Mouse (Mus musculus): Measurements from ENCODE around the gene Spsb3. TPM values are rescaled to one million over a fixed set of nuclear protein-coding genes. Genes with fewer than 3 reads are reported as not detected.

Spsb3 gene
- 9.2 and 10.3 TPM in 2 replicates for polyA plus RNA-seq (2012)

DNA sequence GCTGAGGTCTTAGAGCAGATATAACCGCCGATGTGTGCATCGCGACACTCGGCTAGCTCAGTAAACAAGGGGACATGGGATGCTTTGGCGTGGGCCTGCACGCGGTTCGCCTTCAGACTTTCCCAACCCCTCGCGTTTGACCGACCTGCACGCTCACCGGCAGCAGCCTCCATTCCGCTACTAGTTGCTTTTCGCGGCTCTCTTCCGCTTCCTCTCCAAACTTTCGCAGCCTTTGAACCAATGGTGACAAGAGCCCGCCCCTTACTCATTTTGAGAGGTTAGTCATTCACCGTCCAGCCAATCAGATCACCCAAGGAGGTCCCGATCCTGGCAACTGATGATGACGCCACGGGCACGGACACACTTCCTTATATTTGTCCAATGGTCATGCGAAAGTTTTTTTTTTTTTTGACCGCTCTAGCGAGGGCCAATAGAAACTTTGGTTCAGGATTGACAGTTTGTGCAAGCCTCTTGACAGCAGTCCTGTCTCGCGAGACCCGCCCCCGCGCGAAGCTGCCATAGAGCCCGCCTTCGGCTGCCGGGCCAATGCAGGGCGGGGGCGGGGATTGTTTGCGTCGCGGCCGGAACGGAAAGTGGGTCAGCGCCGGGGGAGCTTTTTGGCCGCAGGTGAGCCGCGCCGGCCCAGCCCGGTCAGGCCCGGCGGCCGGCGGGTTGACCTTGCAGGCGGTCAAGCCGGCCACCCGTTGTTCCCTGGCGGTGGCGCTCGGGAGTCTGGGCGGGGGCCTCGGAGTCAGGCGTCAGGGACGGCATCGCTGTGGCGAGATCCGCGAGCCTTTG lies at the start of gene Spsb3, which contains the start of gene Nubp2:
Gene Spsb3, plus strand, starts transcription at position 510 of the 798 bp plus-strand sequence.
Gene Nubp2, minus strand, starts transcription at position 216 of the 798 bp plus-strand sequence.
- Histone ChIP-seq H3K27me3 (ENCODE audit: control insufficient read depth) (no peaks in the 10 kb centered on the region), H3K36me3 (ENCODE audit: control insufficient read depth) (peaks cover 82% of the 10 kb centered on the region), H3K4me3 (replicated peaks) (peak within 1 kb of the TSS; percentile 90), H3K9me3 (ENCODE audit: control insufficient read depth, low read length) (no peaks in the 10 kb centered on the region), H3K4me1 (ENCODE audit: control insufficient read depth) (peaks cover 71% of the 10 kb centered on the region)
- TF ChIP-seq TAL1 (IDR thresholded peaks at IDR 0.05; ENCODE audit: low read length) = no peak

DNA sequence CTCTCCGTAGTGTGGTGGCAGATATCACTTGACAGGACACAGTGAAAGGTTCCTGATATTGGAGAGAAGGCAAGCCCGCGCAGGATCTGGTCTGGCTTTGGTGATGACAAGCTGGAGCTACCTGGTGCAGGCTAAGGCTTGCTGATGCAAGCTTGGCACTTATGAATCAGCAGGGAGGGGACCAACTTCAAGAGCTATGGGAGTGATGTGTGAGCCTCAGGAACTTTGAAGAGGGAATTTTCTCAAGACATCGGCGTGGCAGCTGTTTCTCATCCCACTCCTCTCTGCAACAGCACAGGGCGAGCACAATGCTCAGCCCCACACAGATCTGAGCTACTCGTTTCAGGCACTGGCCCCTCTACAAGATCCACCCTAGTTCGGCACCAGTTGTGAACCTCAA lies 46.6 kb upstream of the Spsb3 start, which contains the start of gene Hagh:
Gene Hagh, plus strand, starts transcription at position 302 of the 400 bp plus-strand sequence.
- H3K4me1 ChIP-seq (ENCODE audit: control insufficient read depth) = peaks cover 14% of the 10 kb centered on the region
- TF ChIP-seq GATA1 (IDR thresholded peaks at IDR 0.05; ENCODE audit: low read length) (no peak), TAL1 (IDR thresholded peaks at IDR 0.05; ENCODE audit: low read length) (no peak)

DNA sequence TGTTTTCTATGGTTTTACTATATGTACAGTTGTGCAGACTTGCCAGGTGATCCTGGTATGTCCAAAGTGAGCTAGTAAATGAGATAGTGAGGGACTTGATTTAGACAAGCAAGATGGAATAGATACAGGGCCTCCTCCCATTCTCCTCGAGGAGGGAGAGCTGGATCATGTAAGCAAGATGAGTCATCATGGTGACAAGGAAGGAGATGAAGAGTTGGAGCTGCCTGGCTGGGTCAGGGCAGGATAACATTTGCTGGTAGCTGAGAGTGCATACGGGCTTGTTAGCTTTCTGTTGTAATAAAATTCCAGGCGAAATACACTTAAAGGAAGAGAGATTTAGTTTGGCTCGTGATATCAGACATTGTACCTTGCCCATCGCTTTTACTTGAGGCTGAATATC lies 46.1 kb upstream of the Spsb3 start:
- Histone ChIP-seq H3K4me3 (replicated peaks) (no peak overlapping the region), H3K36me3 (ENCODE audit: control insufficient read depth) (no peaks in the 10 kb centered on the region; the same call in 1 of the 2 replicates), H3K9me3 (ENCODE audit: control insufficient read depth, low read length) (no peaks in the 10 kb centered on the region), H3K27me3 (ENCODE audit: control insufficient read depth) (peaks cover 41% of the 10 kb centered on the region), H3K4me1 (ENCODE audit: control insufficient read depth) (peaks cover 17% of the 10 kb centered on the region)
- no peak for TF ChIP-seq GATA1 (IDR thresholded peaks at IDR 0.05; ENCODE audit: low read length)
- TF ChIP-seq TAL1 (IDR thresholded peaks at IDR 0.05; ENCODE audit: low read length) = no peak

More for the DNA sequence above, 46.6 kb upstream of the Spsb3 start, which contains the start of gene Hagh:
- H3K4me3 ChIP-seq (replicated peaks) = no peak within 1 kb of the TSS
- H3K27me3 ChIP-seq (ENCODE audit: control insufficient read depth) = peaks cover 44% of the 10 kb centered on the region
- H3K36me3 ChIP-seq (ENCODE audit: control insufficient read depth) = no peaks in the 10 kb centered on the region; the same call in 1 of the 2 replicates
- H3K9me3 ChIP-seq (ENCODE audit: control insufficient read depth, low read length) = no peaks in the 10 kb centered on the region

DNA sequence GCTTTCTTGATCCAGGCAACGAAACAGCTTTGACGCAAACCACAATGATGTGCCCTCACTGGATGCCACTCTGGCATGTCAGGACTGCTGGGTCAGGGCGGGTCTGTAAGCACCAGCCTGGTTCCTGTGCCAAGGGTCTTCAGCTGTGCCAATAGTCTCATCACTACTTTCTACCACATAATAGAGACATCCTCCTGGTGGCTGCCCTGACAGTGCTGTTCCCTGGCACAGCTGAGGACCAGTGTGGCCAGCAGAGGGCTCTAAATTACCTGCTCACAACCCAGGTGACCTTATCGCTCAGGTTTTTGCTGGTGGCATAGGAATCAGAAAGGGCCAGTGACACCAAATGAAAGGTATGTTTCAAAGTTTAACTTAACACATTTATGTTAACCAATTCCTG lies 45.3 kb upstream of the Spsb3 start:
- H3K9me3 ChIP-seq (ENCODE audit: control insufficient read depth, low read length) = no peaks in the 10 kb centered on the region
- no peak for TF ChIP-seq GATA1 (IDR thresholded peaks at IDR 0.05; ENCODE audit: low read length)
- TF ChIP-seq TAL1 (IDR thresholded peaks at IDR 0.05; ENCODE audit: low read length) = no peak
- H3K27me3 ChIP-seq (ENCODE audit: control insufficient read depth) = peaks cover 36% of the 10 kb centered on the region
- H3K4me1 ChIP-seq (ENCODE audit: control insufficient read depth) = peaks cover 21% of the 10 kb centered on the region
- H3K36me3 ChIP-seq (ENCODE audit: control insufficient read depth) = peaks cover 2% of the 10 kb centered on the region
- no peak overlapping the region for H3K4me3 ChIP-seq (replicated peaks)

DNA sequence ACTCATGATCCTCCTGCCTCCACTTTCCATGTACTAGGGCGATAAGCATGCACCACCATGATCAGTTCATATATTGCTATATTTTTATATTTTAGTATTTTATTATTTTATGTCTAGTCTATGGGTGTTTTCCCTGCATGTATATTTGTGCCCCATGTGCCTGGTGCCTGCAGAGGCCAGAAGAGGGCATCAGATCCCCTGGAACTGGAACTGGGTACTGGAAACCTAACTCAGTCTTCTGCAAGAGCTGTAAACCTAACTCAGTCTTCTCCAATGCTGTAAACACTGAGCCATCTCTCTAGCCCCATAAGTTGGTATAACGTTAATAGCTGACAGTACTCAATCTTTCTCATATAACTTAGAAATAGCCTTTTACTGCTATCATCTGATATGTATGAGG lies 43.8 kb upstream of the Spsb3 start:
- H3K4me3 ChIP-seq (replicated peaks) = no peak overlapping the region
- H3K9me3 ChIP-seq (ENCODE audit: control insufficient read depth, low read length) = no peaks in the 10 kb centered on the region
- H3K36me3 ChIP-seq (ENCODE audit: control insufficient read depth) = peaks cover 13% of the 10 kb centered on the region
- H3K4me1 ChIP-seq (ENCODE audit: control insufficient read depth) = peaks cover 33% of the 10 kb centered on the region
- peaks cover 26% of the 10 kb centered on the region for H3K27me3 ChIP-seq (ENCODE audit: control insufficient read depth)
- no peak for TF ChIP-seq TAL1 (IDR thresholded peaks at IDR 0.05; ENCODE audit: low read length)
- TF ChIP-seq GATA1 (IDR thresholded peaks at IDR 0.05; ENCODE audit: low read length) = no peak

DNA sequence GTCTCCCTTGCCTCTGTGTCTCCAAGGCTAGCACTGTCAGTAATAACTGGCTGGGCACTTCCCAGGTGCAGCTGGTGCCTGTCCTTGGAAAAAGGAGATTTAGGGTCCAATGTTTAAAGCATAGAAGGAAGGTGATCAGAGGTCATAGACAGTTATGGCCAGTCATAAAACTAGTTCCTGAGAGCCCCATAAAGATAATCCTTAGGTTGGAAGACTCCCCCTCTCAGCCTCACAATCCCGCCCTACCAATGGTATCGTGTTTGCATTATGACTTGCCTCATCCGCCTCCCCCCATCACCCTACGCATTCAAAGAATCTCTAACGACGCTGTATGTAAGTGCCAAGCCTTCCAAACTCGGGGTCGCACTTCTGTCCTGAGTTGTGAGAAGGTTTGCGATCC lies 41.9 kb upstream of the Spsb3 start:
- TF ChIP-seq GATA1 (IDR thresholded peaks at IDR 0.05; ENCODE audit: low read length) = no peak
- no peak for TF ChIP-seq TAL1 (IDR thresholded peaks at IDR 0.05; ENCODE audit: low read length)
- H3K4me3 ChIP-seq (replicated peaks) = no peak overlapping the region
- H3K9me3 ChIP-seq (ENCODE audit: control insufficient read depth, low read length) = no peaks in the 10 kb centered on the region
- H3K36me3 ChIP-seq (ENCODE audit: control insufficient read depth) = peaks cover 15% of the 10 kb centered on the region
- peaks cover 22% of the 10 kb centered on the region for H3K27me3 ChIP-seq (ENCODE audit: control insufficient read depth)
- peaks cover 47% of the 10 kb centered on the region for H3K4me1 ChIP-seq (ENCODE audit: control insufficient read depth)

DNA sequence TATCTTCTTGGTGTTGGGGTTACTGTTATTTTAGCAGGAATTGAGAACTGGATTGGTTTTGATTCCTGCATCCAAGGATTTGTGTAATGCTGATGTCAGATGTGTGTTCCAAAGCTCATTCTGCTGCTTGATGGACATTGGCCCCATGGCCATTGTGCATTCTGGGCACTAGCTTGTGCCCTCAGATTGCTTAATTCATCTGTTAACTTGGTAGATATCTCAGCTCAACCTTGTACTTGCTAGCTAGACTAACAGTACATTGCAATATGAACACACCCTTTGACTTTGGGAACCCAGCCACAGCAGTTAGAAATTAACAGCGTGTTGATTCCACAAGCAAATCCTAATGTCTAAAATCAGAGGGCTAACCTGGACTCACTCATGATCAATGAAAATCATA lies 39.1 kb upstream of the Spsb3 start:
- Histone ChIP-seq H3K4me3 (replicated peaks) (peak overlapping the region; percentile 70), H3K9me3 (ENCODE audit: control insufficient read depth, low read length) (no peaks in the 10 kb centered on the region), H3K27me3 (ENCODE audit: control insufficient read depth) (peaks cover 10% of the 10 kb centered on the region), H3K36me3 (ENCODE audit: control insufficient read depth) (peaks cover 17% of the 10 kb centered on the region), H3K4me1 (ENCODE audit: control insufficient read depth) (peaks cover 56% of the 10 kb centered on the region)
- TF ChIP-seq TAL1 (IDR thresholded peaks at IDR 0.05; ENCODE audit: low read length) (no peak), GATA1 (IDR thresholded peaks at IDR 0.05; ENCODE audit: low read length) (no peak)

DNA sequence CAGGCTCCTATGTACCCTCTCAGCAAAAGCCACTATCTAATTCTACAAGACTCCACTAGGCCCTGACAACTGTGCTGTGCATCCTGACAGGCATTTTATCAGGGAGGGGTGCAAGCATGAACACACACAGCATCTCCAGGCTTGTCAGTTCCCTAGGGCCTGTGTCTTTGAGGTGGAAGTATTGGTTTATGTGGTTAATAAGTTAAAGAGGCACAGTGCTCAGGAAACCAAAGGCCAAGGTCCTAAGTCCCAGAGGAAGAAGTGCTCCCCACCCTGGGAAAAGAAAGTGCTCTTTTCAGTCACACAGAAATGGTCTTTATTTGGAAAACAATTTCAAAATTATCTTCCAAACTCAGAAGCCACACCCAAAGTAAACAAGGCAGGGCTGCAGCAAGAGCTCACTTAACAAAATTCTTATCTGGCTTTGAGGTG lies 37.8 kb upstream of the Spsb3 start:
- Histone ChIP-seq H3K4me1 (ENCODE audit: control insufficient read depth) (peaks cover 59% of the 10 kb centered on the region), H3K27me3 (ENCODE audit: control insufficient read depth) (peaks cover 10% of the 10 kb centered on the region), H3K9me3 (ENCODE audit: control insufficient read depth, low read length) (no peaks in the 10 kb centered on the region), H3K36me3 (ENCODE audit: control insufficient read depth) (peaks cover 28% of the 10 kb centered on the region), H3K4me3 (replicated peaks) (peak overlapping the region; percentile 70)
- TF ChIP-seq TAL1 (IDR thresholded peaks at IDR 0.05; ENCODE audit: low read length) (peak; percentile 42; the same call in 2 of the 3 replicates), GATA1 (IDR thresholded peaks at IDR 0.05; ENCODE audit: low read length) (0 out of 2 replicates have a peak, but pooled peaks have one; percentile 12)

DNA sequence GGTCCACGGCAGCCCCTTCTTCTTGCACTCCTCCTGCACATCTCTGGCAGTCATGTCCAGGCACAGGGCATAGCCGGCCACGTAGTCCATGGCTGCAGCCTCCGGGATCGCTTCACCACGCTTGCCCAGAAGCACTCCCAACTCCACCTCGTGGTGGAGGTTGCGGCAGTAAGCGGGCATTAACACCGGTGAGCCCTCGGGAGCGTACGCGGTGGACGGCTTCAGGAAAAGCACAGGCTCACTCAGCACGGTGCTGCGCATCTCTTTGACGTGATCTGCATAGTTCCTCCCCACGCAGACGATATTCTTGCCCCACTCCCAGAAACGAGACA lies 36.7 kb upstream of the Spsb3 start:
- Histone ChIP-seq H3K4me3 (replicated peaks) (peak overlapping the region; percentile 70), H3K4me1 (ENCODE audit: control insufficient read depth) (peaks cover 59% of the 10 kb centered on the region), H3K9me3 (ENCODE audit: control insufficient read depth, low read length) (no peaks in the 10 kb centered on the region), H3K27me3 (ENCODE audit: control insufficient read depth) (peaks cover 3% of the 10 kb centered on the region; the same call in 1 of the 2 replicates), H3K36me3 (ENCODE audit: control insufficient read depth) (peaks cover 39% of the 10 kb centered on the region)
- no peak for TF ChIP-seq TAL1 (IDR thresholded peaks at IDR 0.05; ENCODE audit: low read length)
- TF ChIP-seq GATA1 (IDR thresholded peaks at IDR 0.05; ENCODE audit: low read length) = no peak
